Mouse (Mus musculus) layer of hippocampus, adult 6 months (tissue): ENCODE results near the gene Olfr1287. TPM values are rescaled to one million over a fixed set of nuclear protein-coding genes. Genes with fewer than 3 reads are reported as not detected.

Experiments used
- long read RNA-seq, 2 experiments: library from polyadenylated mRNA; unstranded; transcript quantifications; one replicate each; pipeline ENCODE4 v2.0.0; 2019 to 2020
- polyA plus RNA-seq: library from polyadenylated mRNA; unstranded; fragments of <200 nt; fragmentation: Nextera tagmentation; gene quantifications from 2 replicates; pipeline ENCODE4 v1.2.3, GENCODE M21; 2021

Olfr1287 gene
- not detected in 2 replicates for polyA plus RNA-seq
- long read RNA-seq, experiment 1 = 0 reads
- long read RNA-seq, experiment 2 = 0 reads

GRCm38 (mm10) chr2:111448842-111449241 lies at the start of gene Olfr1287:
TSS of gene Olfr1287 (plus strand) at chr2:111449142.

DNA sequence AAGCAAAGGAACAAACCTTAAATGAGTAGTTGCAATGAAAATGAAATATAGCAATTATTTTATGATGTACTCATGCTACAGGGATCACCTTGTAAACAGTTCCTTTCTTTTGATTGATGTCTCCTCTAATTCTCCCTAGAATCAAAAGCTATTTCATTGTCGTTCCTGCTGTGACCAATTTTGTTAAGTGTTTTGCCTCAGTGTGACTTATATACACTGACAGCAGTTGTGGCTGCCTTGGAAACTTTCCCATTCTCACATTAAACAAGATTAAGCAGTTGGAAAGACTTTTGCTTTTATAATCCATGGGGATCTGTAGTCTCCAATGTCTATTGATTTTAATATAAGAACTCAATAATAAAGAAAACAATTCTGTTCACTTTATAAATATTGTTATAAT lies 26.0 kb upstream of the Olfr1287 start, which contains the start of gene Olfr1286:
Gene Olfr1286 (minus strand): TSS at position 185 of the 400 bp plus-strand sequence.

DNA sequence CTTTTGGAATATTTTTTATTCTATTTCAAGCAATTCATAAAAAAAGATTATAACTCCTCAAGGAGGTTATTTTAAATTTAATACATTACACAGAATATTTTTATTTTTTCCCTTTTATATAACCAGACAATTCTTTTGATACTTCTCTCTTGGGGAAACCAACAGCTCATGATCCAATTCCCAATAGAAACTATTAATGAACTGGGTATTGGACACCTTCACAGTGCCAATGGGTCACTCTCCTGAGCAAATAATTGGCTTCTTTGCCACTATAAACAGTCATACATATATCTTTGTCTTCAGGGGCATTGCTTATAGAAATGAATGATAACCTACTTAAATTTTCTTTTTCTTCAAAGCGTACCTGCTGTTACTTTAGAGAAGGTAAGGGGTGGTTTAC lies 24.9 kb downstream of the Olfr1287 start, which contains the start of gene Olfr1288:
Gene Olfr1288 (plus strand): TSS at position 301 of the 400 bp plus-strand sequence.

DNA sequence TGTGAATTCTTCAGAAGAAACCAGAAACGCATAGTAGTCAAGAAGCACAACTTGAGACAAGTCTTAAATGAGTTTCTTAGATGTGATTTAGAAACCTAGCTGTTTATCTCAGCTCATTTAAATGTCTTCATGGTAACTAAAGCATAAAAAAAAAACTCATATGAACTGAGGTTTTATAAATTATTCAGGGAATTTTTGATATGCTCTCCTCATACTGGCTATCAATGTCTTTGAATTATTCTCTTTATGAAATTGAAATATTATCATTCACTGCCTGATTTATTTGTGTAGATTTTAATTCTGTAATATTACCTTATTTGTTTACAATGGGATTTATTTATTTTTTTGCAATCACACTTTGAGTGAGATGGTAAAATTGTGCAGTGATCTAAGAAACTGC lies 31.6 kb downstream of the Olfr1287 start, which contains the start of gene Olfr1289:
Gene Olfr1289 (plus strand): TSS at position 301 of the 400 bp plus-strand sequence.

GRCm38 (mm10) chr2:111493729-111494128 lies 44.8 kb downstream of the Olfr1287 start, which contains the start of gene Olfr1290:
TSS of gene Olfr1290 (minus strand) at chr2:111493829.

GRCm38 (mm10) chr2:111496880-111497279 lies 47.9 kb downstream of the Olfr1287 start, which contains the start of gene Olfr1291-ps1:
TSS of gene Olfr1291-ps1 (plus strand) at chr2:111497180.

Other genes with a start within 250 kb of the Olfr1287 start
- not detected in 2 replicates for gene 4930430A15Rik, start 219.5 kb upstream of the Olfr1287 start, polyA plus RNA-seq
- not detected in 2 replicates for gene Olfr1275, start 213.9 kb upstream of the Olfr1287 start, polyA plus RNA-seq
- not detected in 2 replicates for gene Olfr1276, start 194.6 kb upstream of the Olfr1287 start, polyA plus RNA-seq
- gene Olfr1277, start 175.0 kb upstream of the Olfr1287 start, polyA plus RNA-seq = not detected in 2 replicates
- gene Olfr1278, start 159.0 kb upstream of the Olfr1287 start, polyA plus RNA-seq = not detected in 2 replicates
- gene Olfr1279, start 148.5 kb upstream of the Olfr1287 start, polyA plus RNA-seq = not detected in 2 replicates
- gene Olfr1280, start 135.1 kb upstream of the Olfr1287 start, polyA plus RNA-seq = not detected in 2 replicates
- gene Olfr1281, start 122.6 kb upstream of the Olfr1287 start, polyA plus RNA-seq = not detected in 2 replicates
- gene Olfr1282, start 113.1 kb upstream of the Olfr1287 start, polyA plus RNA-seq = not detected in 2 replicates
- not detected in 2 replicates for gene Olfr1283, start 82.4 kb upstream of the Olfr1287 start, polyA plus RNA-seq
- not detected in 2 replicates for gene Olfr1284, start 73.6 kb upstream of the Olfr1287 start, polyA plus RNA-seq
- gene Olfr1286, start 26.0 kb upstream of the Olfr1287 start, polyA plus RNA-seq = not detected in 2 replicates
- not detected in 2 replicates for gene Olfr1288, start 25.0 kb downstream of the Olfr1287 start, polyA plus RNA-seq
- gene Olfr1289, start 31.7 kb downstream of the Olfr1287 start, polyA plus RNA-seq = not detected in 2 replicates
- not detected in 2 replicates for gene Olfr1290, start 44.7 kb downstream of the Olfr1287 start, polyA plus RNA-seq
- not detected in 2 replicates for gene Olfr1291-ps1, start 48.0 kb downstream of the Olfr1287 start, polyA plus RNA-seq
- not detected in 2 replicates for gene Olfr1293-ps, start 76.1 kb downstream of the Olfr1287 start, polyA plus RNA-seq
- gene Olfr1294, start 91.1 kb downstream of the Olfr1287 start, polyA plus RNA-seq = not detected in 2 replicates
- gene Olfr1295, start 120.5 kb downstream of the Olfr1287 start, polyA plus RNA-seq = not detected in 2 replicates
- gene Olfr1297, start 177.4 kb downstream of the Olfr1287 start, polyA plus RNA-seq = not detected in 2 replicates
- not detected in 2 replicates for gene Olfr1298, start 200.1 kb downstream of the Olfr1287 start, polyA plus RNA-seq
- gene Olfr1299, start 212.3 kb downstream of the Olfr1287 start, polyA plus RNA-seq = not detected in 2 replicates